Mouse (Mus musculus) embryonic fibroblast, embryonic 13.5 days (primary cell): ENCODE results near the gene Vat1l.

Experiments used
- CTCF ChIP-seq: IDR thresholded peaks from 2 replicates; pipeline ENCODE4 v1.5.1; 2011; ENCODE audit warnings: mild to moderate bottlenecking, control low read depth, low read length, moderate library complexity, borderline replicate concordance; ENCODE audit not compliant: insufficient read depth
- POLR2A ChIP-seq: IDR thresholded peaks from 2 replicates; pipeline ENCODE4 v1.6.1; 2011; ENCODE audit warnings: low read depth, mild to moderate bottlenecking, control low read depth, low read length, moderate library complexity

DNA sequence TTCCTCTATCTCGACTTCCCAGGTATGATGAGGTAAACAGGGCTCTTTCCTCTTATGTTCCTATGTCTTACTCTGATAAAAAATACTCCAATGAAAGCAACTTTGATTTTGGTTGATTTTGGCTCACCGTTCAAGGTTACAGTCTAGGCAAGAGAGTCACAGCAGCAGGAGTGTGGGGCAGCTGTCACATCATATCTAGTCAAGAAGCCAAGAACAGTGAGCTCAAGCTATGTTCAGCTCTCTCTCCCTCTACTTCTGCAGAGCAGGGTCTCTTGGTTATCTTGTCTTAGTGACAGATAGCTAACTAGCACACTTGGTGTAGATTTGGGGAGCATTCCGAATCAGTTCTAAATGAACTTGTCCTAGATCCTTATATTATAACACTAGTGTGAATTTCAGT lies 41.5 kb upstream of the Vat1l start:
- TF ChIP-seq POLR2A (no peak), CTCF (no peak)
